Mouse (Mus musculus) monocyte, adult 5-6 weeks (primary cell): ENCODE data around the gene Kcnj16. TPM values are rescaled to one million over a fixed set of nuclear protein-coding genes. Genes with fewer than 3 reads are reported as not detected.

ENCODE experiments used
- ATAC-seq: fragments of 153-309, 156-312 bp; replicated peaks from 2 replicates; pipeline ENCODE4 v1.8.0; 2017; ENCODE audit warnings: mild to moderate bottlenecking; ENCODE audit not compliant: low TSS enrichment, insufficient number of reproducible peaks, severe bottlenecking, poor library complexity, low FRiP score
- total RNA-seq: library from RNA; stranded (forward); fragments of 200-1000, 200-491, 200-594 nt; gene quantifications from 3 replicates; pipeline ENCODE4 v1.2.3, GENCODE M21; 2017

The Kcnj16 gene
- total RNA-seq, 1 experiment from 2014 or later = not detected

GRCm38 (mm10) chr11:111054252-111054651, 86.4 kb downstream of the Kcnj16 start:
- ATAC-seq = no peak

- no peak for ATAC-seq
Observed at GRCm38 (mm10) chr11:111054854-111055822, 87.3 kb downstream of the Kcnj16 start.

- ATAC-seq = no peak
Observed at GRCm38 (mm10) chr11:111056030-111056429, 88.2 kb downstream of the Kcnj16 start.

- no peak for ATAC-seq
Observed at GRCm38 (mm10) chr11:111057435-111057834, 89.6 kb downstream of the Kcnj16 start.

GRCm38 (mm10) chr11:111059440-111059839, 91.6 kb downstream of the Kcnj16 start:
- no peak for ATAC-seq

- no peak for ATAC-seq
Observed at GRCm38 (mm10) chr11:111060216-111060615, 92.4 kb downstream of the Kcnj16 start.

GRCm38 (mm10) chr11:111064751-111065527, 97.1 kb downstream of the Kcnj16 start:
- ATAC-seq = peak; percentile 49; the same call in 1 of the 2 replicates

- ATAC-seq = peak; percentile 96
Observed at GRCm38 (mm10) chr11:111065635-111066298, 97.9 kb downstream of the Kcnj16 start, which contains the start of gene Kcnj2. Kcnj2 (plus strand) TSS chr11:111066164.

GRCm38 (mm10) chr11:111066299-111066691, 98.5 kb downstream of the Kcnj16 start:
- ATAC-seq = 0 out of 2 replicates have a peak, but pooled peaks have one; percentile 14

- no peak for ATAC-seq
Observed at GRCm38 (mm10) chr11:111067787-111068186, 100.0 kb downstream of the Kcnj16 start.

- ATAC-seq = no peak
Observed at GRCm38 (mm10) chr11:111070460-111070859, 102.6 kb downstream of the Kcnj16 start.

GRCm38 (mm10) chr11:111074131-111074530, 106.3 kb downstream of the Kcnj16 start:
- ATAC-seq = no peak

Other genes with a start within 250 kb of the Kcnj16 start
- 19.4 to 25.6 TPM (median 21.6 TPM) in 3 replicates for gene Kcnj2, start 98.1 kb downstream of the Kcnj16 start, total RNA-seq